Mouse (Mus musculus): ENCODE measurements at regions not wholly inside any gene's neighbourhood (a gene's known extent, or its start where the extent isn't known, plus 50 kb on each side); places are given as distances from the start of the nearest gene placed in this dataset.

DNA sequence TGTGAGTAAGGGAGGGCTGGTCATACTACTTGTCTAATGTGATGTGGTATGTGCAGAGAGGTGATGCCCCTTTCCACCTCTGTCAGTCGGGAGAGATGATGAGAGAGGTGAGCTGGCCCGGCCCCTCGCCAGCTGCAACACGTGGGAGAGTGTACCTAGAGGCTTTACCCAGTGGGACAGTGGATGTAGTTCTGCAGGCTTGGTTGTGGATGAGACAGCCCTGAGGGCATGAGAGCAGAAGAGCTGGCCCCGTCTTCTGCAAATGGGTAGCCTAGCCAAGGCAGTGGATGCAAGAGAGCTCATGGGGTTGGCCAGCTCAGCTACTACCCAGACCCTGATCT, 88.1 kb upstream of the Gnai1 start:
- Histone ChIP-seq H3K4me3 (replicated peaks) (no peak overlapping the region), H3K4me1 (no peaks in the 10 kb centered on the region), H3K27ac (no peak overlapping the region), H3K36me3 (replicated peaks) (no peaks in the 10 kb centered on the region), H3K9ac (no peak overlapping the region), H3K4me2 (no peak overlapping the region), H3K9me3 (no peaks in the 10 kb centered on the region), H3K27me3 (no peaks in the 10 kb centered on the region)
- 87% methylated on average over 5 of the region's 5 CpGs for WGBS
- 0 out of 2 replicates have a peak, but pooled peaks have one; percentile 28 for ATAC-seq (ENCODE audit: low FRiP score)

DNA sequence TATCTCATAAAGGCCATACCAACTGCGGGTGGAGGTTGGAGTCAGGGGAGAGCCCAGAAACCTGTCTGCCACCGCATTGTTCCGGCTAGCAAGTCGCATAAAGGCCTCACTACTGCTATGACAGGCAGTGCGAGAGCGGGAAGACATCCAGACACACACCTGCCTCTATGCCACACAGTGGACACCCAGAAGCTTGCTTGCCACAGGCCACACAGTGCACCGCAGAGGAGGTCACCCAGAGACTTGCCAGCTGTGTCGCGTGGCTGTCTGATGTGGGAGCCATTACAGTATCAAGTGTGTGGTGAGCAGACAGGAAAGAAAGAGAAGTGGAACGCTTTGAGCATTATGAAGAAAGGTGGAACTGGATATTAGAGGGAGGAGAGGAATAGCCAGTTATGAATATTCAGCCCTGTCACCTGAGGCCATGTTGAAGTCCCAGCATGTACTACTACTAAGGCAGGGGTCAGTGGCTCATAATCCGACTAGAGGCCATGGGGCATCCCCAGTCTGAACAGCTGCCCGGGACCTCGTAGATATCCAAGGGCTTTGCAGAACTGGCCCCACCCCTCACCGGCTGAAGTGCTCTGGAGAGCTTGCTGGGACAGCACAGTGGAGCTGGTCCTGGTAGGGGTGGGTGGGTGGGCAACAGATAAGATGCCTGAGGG, 87.6 kb upstream of the Gnai1 start:
- whole genome bisulfite sequencing: 90% methylated on average over 14 of the region's 14 CpGs
- Histone ChIP-seq H3K4me2 (no peak overlapping the region), H3K36me3 (replicated peaks) (no peaks in the 10 kb centered on the region), H3K27me3 (no peaks in the 10 kb centered on the region), H3K4me1 (no peaks in the 10 kb centered on the region), H3K27ac (no peak overlapping the region), H3K4me3 (replicated peaks) (no peak overlapping the region), H3K9ac (no peak overlapping the region), H3K9me3 (no peaks in the 10 kb centered on the region)
- ATAC-seq (ENCODE audit: low FRiP score): no peak

DNA sequence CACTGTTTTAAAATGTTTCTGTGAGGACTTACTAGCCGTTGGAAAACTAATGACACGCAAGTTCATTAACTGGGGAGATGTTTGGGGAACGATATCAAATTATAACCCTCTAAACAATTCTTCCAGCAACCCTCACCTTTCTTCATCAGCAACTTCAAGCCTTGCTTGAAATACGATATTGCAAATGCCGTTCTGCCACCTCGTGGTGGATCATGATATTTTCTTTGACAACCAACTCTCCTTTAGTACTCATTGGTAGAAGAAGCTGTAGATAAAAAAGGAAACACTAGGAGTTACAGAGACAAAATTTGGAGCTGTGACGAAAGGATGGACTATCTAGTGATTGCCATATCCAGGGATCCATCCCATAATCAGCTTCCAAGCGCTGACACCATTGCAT, 85.8 kb upstream of the Gnai1 start:
- Histone ChIP-seq H3K36me3 (replicated peaks) (no peaks in the 10 kb centered on the region), H3K9ac (no peak overlapping the region), H3K4me1 (no peaks in the 10 kb centered on the region), H3K27me3 (no peaks in the 10 kb centered on the region), H3K4me2 (no peak overlapping the region), H3K4me3 (replicated peaks) (no peak overlapping the region), H3K27ac (no peak overlapping the region), H3K9me3 (no peaks in the 10 kb centered on the region)
- WGBS: 26% methylated on average over 8 of the region's 8 CpGs
- peak; percentile 84 for ATAC-seq (ENCODE audit: low FRiP score)

DNA sequence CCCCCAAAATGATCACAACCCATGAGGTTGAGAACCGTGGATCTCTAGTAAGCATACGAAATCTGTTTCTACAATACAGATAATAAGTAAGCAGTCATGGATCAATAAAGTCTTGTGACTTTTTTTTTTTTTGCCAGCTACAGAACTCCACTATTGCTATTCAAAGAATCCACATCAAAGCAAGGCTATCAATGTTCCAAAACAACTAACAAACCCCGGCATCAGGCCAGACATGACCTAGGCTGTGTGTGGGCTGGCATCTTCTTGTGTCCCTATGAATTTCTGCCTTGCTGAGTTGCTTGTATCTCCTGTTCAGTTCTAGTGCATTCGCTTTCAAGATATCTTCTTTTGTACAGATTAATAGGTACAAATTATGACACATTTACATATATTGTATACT, 79.8 kb upstream of the Gnai1 start:
- no peak for ATAC-seq (ENCODE audit: low FRiP score)
- Histone ChIP-seq H3K4me1 (no peaks in the 10 kb centered on the region), H3K36me3 (replicated peaks) (no peaks in the 10 kb centered on the region), H3K4me2 (no peak overlapping the region), H3K27ac (no peak overlapping the region), H3K9ac (no peak overlapping the region), H3K4me3 (replicated peaks) (no peak overlapping the region), H3K9me3 (no peaks in the 10 kb centered on the region), H3K27me3 (no peaks in the 10 kb centered on the region)
- WGBS: 88% methylated on average over 4 of the region's 4 CpGs

DNA sequence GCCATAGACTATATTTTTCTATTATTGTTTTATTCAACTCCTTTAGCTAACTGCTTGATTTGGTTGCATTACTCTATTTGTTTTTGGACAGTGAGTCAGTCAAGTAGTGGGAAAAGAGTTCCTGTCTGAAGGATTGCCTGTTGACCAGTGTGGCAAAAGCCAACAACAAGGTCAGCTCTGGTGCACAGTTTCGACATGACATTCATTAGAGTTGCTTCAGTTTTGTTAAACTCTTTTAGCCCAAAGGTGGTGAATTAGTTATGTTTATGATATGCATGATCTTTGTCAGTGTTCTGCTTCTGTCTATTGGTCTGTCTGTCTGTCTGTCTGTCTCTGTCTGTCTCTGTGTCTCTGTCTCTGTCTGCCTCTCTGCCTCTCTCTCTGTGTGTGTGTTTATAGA, 79.1 kb upstream of the Gnai1 start:
- no peaks in the 10 kb centered on the region for H3K4me1 ChIP-seq
- no peak overlapping the region for H3K4me2 ChIP-seq
- 84% methylated on average over 1 of the region's 1 CpGs for WGBS
- no peaks in the 10 kb centered on the region for H3K9me3 ChIP-seq
- no peak overlapping the region for H3K9ac ChIP-seq
- ATAC-seq (ENCODE audit: low FRiP score): no peak
- no peaks in the 10 kb centered on the region for H3K27me3 ChIP-seq
- no peaks in the 10 kb centered on the region for H3K36me3 ChIP-seq (replicated peaks)
- H3K27ac ChIP-seq: no peak overlapping the region
- H3K4me3 ChIP-seq (replicated peaks): no peak overlapping the region

DNA sequence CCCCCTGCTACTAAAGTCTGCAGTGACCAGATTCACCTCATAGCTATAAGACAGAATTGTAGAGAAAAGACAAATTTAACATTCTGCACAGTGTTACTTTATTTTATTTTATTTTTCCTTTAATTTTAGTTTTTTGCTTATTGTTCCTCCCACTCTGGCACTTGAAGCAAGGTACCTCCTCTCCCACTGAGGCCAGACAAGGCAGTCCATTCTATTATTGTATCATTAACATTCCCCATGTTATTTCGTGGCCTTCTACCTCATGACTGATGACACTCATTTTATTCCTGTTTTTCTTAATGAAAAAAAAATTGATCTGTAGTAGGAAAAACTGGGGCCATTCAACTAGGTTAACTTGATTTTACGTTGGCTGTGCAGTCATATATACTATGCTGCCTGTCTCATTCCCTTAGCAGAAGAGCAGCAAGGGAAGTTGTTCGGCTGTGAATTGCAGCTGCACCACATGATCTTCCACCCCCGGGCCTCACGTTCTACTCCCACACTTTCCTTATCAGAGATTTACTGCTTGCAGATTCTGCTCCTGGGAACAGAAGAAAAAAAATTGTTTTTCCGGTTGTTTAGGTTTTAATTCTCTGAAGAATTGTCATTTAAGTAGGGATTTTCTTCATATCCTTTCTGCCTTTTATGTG, 76.1 kb upstream of the Gnai1 start:
- no peak overlapping the region for H3K4me3 ChIP-seq (replicated peaks)
- H3K9ac ChIP-seq: no peak overlapping the region
- H3K4me1 ChIP-seq: no peaks in the 10 kb centered on the region
- 78% methylated on average over 6 of the region's 6 CpGs for WGBS
- H3K9me3 ChIP-seq: no peaks in the 10 kb centered on the region
- H3K27ac ChIP-seq: no peak overlapping the region
- H3K4me2 ChIP-seq: no peak overlapping the region
- no peaks in the 10 kb centered on the region for H3K36me3 ChIP-seq (replicated peaks)
- H3K27me3 ChIP-seq: no peaks in the 10 kb centered on the region
- no peak for ATAC-seq (ENCODE audit: low FRiP score)

DNA sequence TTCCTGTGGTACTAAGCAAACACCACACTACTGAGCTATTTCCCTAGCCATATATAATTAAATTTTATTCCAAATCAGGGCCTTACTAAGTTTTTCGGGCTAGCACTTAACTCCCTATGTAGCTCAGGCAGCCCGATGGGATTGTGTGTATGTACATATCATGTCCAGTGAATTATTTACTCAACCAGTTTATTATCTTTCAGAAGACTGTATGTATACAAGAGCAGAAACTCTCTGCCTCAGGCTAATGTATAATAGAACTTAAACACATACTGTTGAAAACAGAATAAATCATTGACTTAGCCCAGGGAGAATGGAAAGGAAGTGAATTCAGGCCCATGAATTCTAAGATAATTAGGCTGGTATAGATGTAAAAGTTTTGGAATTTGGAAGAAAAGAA, 74.1 kb upstream of the Gnai1 start:
- H3K4me3 ChIP-seq (replicated peaks): no peak overlapping the region
- H3K27me3 ChIP-seq: no peaks in the 10 kb centered on the region
- no peak overlapping the region for H3K4me2 ChIP-seq
- WGBS: 92% methylated on average over 2 of the region's 2 CpGs
- no peak for ATAC-seq (ENCODE audit: low FRiP score)
- H3K4me1 ChIP-seq: no peaks in the 10 kb centered on the region
- H3K9me3 ChIP-seq: no peaks in the 10 kb centered on the region
- no peaks in the 10 kb centered on the region for H3K36me3 ChIP-seq (replicated peaks)
- no peak overlapping the region for H3K9ac ChIP-seq
- no peak overlapping the region for H3K27ac ChIP-seq

DNA sequence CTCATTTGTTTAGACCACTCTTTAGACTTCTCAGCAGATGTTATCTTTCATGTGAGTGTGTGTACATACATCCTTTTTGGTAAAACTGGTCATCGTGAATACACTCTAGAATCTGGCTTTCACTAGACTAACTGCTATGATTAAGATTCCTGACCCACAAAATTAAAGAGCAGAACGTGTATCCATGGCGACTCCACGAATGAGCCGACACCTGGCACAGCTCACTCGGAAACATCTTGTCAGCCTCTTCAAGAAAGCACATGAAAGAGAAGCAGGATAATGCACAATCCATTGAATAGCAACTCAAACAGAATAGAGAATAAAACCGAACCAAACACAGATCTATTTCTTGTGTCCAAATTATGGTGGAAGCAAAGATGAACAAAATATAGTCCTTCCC, 73.1 kb upstream of the Gnai1 start:
- whole genome bisulfite sequencing: 57% methylated on average over 7 of the region's 7 CpGs
- no peaks in the 10 kb centered on the region for H3K27me3 ChIP-seq
- no peak for ATAC-seq (ENCODE audit: low FRiP score)

DNA sequence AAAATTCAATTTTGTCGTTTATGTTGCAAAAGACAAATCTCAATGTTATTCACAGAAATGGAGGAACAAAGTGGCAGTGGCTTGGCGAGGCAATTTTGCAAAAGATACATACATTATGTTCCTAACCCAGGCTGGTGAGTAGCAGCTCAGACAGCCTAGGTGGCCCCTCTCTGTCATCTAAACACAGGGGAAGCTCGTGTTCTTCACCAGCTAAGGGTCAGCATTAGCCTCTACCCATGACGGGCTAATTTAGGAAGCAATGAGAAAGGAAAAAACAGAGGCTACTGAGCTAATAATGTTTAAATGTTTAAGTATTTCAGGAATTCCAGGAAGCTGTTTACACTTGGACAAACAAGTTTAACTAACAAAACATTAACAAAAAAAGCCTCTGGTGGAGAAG, 64.9 kb upstream of the Gnai1 start:
- no peak for ATAC-seq (ENCODE audit: low FRiP score)
- no peak overlapping the region for H3K4me2 ChIP-seq
- no peaks in the 10 kb centered on the region for H3K27me3 ChIP-seq
- H3K4me3 ChIP-seq (replicated peaks): no peak overlapping the region
- 65% methylated on average over 4 of the region's 4 CpGs for WGBS
- H3K27ac ChIP-seq: no peak overlapping the region
- H3K36me3 ChIP-seq (replicated peaks): no peaks in the 10 kb centered on the region
- H3K4me1 ChIP-seq: no peaks in the 10 kb centered on the region
- no peak overlapping the region for H3K9ac ChIP-seq
- no peaks in the 10 kb centered on the region for H3K9me3 ChIP-seq

More for the DNA sequence above, 73.1 kb upstream of the Gnai1 start:
- Histone ChIP-seq H3K9me3 (no peaks in the 10 kb centered on the region), H3K36me3 (replicated peaks) (no peaks in the 10 kb centered on the region), H3K4me2 (no peak overlapping the region), H3K4me3 (replicated peaks) (no peak overlapping the region), H3K27ac (no peak overlapping the region), H3K9ac (no peak overlapping the region), H3K4me1 (no peaks in the 10 kb centered on the region)

DNA sequence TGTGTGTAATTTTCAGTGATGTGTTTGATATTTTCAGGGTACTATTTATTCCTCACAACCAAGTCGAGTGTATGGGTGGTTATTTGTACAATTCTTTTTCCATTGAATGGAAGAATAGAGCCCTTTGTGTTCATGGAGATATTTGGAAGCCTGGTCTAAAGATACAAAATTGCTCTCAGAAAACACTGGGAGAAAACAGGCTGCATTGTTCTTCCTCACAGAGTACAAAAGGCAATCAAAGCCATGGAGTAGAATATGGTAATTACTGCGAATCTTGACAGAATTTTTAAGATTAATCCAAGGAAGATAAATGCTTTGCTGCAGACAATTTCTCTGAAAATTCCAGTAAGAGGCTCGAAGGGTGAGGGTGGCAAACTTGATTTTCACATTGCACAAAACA, 54.7 kb upstream of the Gnai1 start:
- 37% methylated on average over 3 of the region's 3 CpGs for WGBS
- Histone ChIP-seq H3K4me2 (no peak overlapping the region), H3K4me1 (no peaks in the 10 kb centered on the region), H3K27me3 (no peaks in the 10 kb centered on the region), H3K9me3 (no peaks in the 10 kb centered on the region), H3K36me3 (replicated peaks) (no peaks in the 10 kb centered on the region), H3K4me3 (replicated peaks) (no peak overlapping the region), H3K27ac (no peak overlapping the region), H3K9ac (no peak overlapping the region)
- ATAC-seq (ENCODE audit: low FRiP score): no peak
